Mouse (Mus musculus): ENCODE results near the gene Mrpl30.

Mrpl30 gene

DNA sequence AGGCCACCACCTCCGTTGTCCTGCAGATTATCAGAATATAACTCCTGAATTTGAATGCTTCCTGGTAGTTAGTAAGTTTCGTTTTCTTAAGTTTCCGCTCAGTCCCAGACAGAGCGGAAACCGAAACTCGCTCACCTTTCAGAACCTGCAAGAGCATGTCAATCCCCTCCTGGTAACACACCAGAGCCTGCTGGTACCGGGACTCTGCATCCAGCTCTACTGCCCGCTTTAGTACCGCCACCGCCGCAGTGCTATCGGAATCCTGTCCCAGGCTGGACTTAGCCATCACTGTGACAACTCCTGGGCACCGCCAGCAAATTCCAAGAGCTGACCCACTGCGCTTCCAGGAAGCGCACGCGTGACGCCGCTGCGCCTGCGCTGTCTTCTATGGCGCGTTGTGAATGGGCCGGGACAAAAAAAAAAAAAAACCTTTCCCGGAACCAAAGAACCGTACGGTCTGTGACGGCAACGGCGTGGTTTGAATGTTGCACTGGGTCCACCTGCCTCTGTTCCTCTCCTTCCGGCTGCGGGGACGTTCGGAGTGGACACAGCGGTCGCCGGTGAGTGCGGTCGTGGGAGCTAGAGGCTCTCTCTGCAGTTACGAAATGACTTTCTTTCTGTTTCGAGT is at the start of gene Mrpl30, which contains the start of gene Mitd1:
Gene Mrpl30 (plus strand): TSS at position 453 of the 628 bp plus-strand sequence.
Gene Mitd1 (minus strand): TSS at position 387 of the 628 bp plus-strand sequence.
- peaks cover 2% of the 10 kb centered on the region for H3K36me3 ChIP-seq (ENCODE audit: control insufficient read depth, insufficient read depth, low read length, poor library complexity, severe bottlenecking)
- no peaks in the 10 kb centered on the region for H3K27me3 ChIP-seq (ENCODE audit: control insufficient read depth, insufficient read depth, low read length, poor library complexity, severe bottlenecking)
- peak; percentile 90 for DNase-seq (ENCODE audit: low read depth, low spot score)

DNA sequence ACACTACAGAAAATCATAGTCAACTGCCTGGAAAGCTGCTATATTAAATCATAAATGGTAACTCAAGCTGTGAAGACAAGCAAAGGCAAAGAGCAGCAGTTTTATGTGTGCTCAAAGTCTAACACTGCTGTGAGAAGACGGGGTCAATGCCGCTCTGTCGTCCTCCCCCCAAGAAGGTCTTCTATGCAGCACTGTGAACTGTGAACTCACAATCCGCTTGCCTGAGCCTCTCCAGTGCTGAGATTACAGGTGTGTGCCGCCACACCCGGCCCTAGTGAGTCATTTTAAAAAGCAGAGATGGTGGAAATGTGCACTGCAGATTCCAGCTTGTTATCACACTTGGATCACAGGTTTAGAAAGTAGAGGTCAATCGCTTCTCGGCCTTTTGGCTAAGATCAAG is 43.4 kb upstream of the Mrpl30 start:
- DNase-seq (ENCODE audit: low read depth, low spot score) = no peak
- no peaks in the 10 kb centered on the region for H3K36me3 ChIP-seq (ENCODE audit: control insufficient read depth, insufficient read depth, low read length, poor library complexity, severe bottlenecking)
- no peaks in the 10 kb centered on the region for H3K27me3 ChIP-seq (ENCODE audit: control insufficient read depth, insufficient read depth, low read length, poor library complexity, severe bottlenecking)

DNA sequence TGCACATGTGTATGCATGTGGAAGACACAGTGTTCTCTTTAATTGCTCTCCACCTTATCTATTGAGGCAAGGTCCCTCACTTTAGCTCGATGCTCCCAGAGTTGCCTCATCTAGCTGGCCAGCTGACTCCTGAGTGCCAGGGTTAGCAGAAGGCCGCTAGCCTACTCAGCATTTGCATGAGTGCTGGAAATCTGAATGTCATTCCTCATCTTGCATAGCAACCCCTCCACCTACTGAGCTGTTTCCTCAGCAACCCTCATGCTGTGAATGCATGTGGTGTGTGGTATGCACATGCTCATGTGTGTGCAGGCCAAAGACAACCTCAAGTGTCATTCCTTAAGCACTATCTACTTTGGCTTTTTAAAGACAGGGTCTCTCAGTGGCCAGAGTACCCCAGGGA is 39.6 kb upstream of the Mrpl30 start:
- H3K36me3 ChIP-seq (ENCODE audit: control insufficient read depth, insufficient read depth, low read length, poor library complexity, severe bottlenecking) = no peaks in the 10 kb centered on the region
- DNase-seq (ENCODE audit: low read depth, low spot score) = no peak
- no peaks in the 10 kb centered on the region for H3K27me3 ChIP-seq (ENCODE audit: control insufficient read depth, insufficient read depth, low read length, poor library complexity, severe bottlenecking)

DNA sequence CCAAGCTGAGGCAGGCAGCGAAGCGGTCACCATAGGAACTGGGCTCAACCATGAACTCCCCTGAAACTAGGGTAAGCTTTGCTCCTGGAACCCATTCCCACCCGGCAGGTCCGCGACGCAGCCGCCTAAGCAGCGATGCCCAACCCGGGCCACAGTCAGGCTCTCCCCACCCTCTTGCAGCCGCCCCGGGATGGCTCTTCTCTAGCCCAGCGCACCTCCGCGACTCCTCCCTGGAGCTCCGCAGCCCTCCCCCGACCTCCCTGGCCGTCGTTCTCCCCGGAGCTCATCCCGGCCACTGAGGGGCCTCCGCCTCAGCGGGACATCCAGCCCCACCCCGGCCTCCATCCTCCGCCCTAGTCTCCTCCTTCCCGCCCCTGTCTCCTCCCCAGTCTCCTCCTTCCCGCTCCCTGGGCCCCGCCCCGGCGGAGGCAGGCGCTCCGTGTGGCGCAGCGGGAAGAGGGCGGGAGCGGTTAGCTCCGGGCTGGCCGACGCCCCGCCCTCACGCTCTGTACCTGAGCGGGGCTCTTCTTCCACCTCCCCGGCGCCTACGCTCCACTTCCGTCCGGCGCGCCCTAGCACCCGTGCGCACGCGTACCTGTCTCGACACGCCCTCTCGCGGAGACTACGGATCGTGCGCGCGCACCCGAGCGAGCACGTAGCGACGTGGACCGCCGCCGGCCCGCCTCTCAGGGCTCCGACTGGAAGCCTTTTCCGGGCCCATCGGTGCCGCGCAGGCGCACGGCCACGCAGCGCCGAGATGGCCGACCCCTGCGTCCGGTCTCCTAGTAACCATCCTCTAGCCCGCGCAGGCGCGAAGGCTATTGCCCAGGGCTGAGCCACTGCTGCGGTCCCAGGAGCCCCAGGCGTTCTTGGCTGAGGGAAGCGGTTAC is 25.5 kb upstream of the Mrpl30 start:
- peak; percentile 100 for DNase-seq (ENCODE audit: low read depth, low spot score)
- no peaks in the 10 kb centered on the region; the same call in 1 of the 2 replicates for H3K36me3 ChIP-seq (ENCODE audit: control insufficient read depth, insufficient read depth, low read length, poor library complexity, severe bottlenecking)
- no peaks in the 10 kb centered on the region for H3K27me3 ChIP-seq (ENCODE audit: control insufficient read depth, insufficient read depth, low read length, poor library complexity, severe bottlenecking)

DNA sequence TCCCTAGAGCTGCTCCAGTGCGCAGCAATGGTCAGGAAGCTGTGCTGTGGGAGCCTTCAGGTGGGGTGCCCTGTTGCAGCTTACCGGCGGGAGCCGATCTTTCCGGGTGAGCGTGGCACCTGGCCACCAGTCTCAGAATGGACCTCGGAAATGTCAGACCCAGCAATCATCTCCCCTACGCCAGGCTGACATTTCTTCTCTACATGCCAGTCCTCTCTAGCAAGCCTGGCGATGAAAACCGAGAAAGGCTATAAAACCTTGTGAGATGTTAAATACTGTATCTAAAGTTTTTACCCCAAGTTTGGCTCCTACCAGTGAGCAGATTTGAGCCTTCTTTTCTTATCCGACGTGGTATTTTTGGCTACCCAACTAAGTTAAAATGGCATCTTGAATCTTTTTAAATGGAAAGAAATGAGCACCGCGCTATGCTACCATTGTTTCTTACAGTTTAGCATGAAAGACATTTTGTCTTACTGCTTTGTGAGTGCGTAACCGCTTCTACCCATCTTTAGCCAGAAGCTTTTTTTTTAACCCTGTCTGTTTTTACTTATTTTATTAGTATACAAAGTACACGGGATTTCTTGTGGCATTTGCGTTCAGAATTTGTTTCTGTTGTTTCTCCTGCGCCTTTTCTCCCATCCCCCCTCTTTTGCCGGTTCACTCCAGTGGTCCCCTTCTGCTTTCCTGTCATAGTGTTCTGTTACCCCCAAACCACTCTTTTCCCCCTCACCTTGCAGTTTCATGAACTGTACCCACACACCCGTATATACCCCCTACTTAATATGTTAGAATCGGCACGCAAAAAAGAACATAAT is 24.7 kb upstream of the Mrpl30 start:
- no peaks in the 10 kb centered on the region for H3K27me3 ChIP-seq (ENCODE audit: control insufficient read depth, insufficient read depth, low read length, poor library complexity, severe bottlenecking)
- DNase-seq (ENCODE audit: low read depth, low spot score) = no peak
- no peaks in the 10 kb centered on the region; the same call in 1 of the 2 replicates for H3K36me3 ChIP-seq (ENCODE audit: control insufficient read depth, insufficient read depth, low read length, poor library complexity, severe bottlenecking)

DNA sequence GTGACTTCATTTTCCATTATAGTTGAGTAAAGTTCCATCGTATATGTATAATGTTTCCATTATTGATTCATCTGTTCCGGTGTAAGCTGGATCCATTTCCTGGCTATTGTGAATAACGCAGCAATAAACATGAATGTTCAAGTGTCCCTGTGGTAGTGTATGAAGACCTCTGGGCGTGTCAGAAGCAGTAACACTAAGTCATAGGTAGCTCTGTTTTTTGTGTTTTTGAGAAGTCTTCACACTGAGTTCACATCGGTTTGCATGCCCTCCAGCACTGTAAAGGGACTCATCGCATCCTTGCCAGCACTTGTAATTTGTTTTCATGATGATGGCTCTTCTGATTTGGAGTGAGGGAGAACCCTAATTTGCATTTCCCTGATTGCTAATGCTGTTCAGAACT is 24.0 kb upstream of the Mrpl30 start, which contains the start of gene Tsga10:
Gene Tsga10 (minus strand): TSS at position 144 of the 400 bp plus-strand sequence.
- H3K36me3 ChIP-seq (ENCODE audit: control insufficient read depth, insufficient read depth, low read length, poor library complexity, severe bottlenecking) = no peaks in the 10 kb centered on the region; the same call in 1 of the 2 replicates
- H3K27me3 ChIP-seq (ENCODE audit: control insufficient read depth, insufficient read depth, low read length, poor library complexity, severe bottlenecking) = no peaks in the 10 kb centered on the region
- DNase-seq (ENCODE audit: low read depth, low spot score) = no peak

DNA sequence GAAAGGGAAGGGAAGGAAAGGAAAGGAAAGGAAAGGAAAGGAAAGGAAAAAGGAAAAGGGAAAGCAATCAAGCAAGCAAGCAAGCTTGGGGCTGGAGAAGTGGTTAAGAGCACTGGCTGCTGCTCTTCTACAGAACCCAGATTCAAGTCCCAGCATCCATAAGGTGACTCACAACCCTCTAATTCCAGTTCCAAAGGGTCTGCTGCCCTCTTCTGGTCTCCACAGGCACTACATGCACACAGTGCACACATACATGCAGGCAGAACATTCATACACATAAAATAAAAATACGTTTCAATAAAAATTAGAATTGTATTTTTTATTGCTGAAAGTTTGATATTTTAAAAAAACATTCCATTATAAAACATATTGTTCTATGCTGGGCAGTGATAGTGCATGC is 23.2 kb upstream of the Mrpl30 start:
- peak; percentile 66 for DNase-seq (ENCODE audit: low read depth, low spot score)
- H3K27me3 ChIP-seq (ENCODE audit: control insufficient read depth, insufficient read depth, low read length, poor library complexity, severe bottlenecking) = no peaks in the 10 kb centered on the region
- no peaks in the 10 kb centered on the region; the same call in 1 of the 2 replicates for H3K36me3 ChIP-seq (ENCODE audit: control insufficient read depth, insufficient read depth, low read length, poor library complexity, severe bottlenecking)

DNA sequence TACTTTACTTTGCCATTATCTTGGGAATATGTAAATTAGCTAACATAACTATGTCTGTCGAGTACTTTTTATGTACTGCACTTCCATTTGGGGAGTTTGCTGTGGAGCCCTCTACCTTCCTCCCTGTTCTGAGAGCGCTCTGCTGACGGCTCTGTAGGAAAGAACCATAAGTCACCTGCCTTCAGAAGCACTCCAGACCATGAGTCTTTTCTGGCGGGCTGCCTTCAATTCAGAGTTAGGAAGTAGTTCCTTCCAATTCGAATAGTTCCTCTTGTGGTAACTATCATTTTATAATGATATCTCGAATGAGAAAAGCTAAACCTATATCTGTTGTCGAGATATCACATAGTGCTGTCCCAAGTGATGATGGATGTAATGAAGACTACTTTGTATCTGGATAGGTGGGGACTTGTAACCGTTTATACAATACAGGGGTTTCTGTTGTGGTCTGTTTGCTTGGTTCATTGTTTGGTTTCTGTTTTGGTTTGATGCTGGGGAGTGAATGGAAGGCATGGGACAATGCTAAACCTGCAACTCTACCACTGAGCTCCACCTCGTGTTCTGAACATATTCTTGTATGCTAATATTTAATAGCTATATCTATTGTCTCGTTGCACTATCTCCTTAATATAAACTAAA is 22.5 kb upstream of the Mrpl30 start:
- H3K36me3 ChIP-seq (ENCODE audit: control insufficient read depth, insufficient read depth, low read length, poor library complexity, severe bottlenecking) = no peaks in the 10 kb centered on the region
- no peaks in the 10 kb centered on the region for H3K27me3 ChIP-seq (ENCODE audit: control insufficient read depth, insufficient read depth, low read length, poor library complexity, severe bottlenecking)
- DNase-seq (ENCODE audit: low read depth, low spot score) = no peak

DNA sequence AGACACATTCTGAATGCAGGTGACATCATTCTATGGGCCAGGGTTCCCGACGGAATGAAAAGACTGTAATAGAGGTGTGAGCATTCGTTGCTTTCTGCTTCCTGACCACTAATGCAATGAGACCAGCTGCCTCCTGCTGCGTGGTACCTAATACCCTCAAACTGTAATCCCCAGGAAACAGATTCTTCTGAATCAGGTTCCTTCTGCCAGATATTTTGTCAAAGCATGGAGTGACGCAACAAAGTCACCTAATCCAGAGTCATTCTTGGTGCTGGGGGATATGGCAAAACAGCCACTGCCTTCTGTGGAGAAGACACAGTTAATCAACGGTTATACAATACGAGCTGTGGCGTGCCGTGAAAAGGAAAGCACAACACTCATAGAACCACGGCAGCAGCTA is 21.6 kb upstream of the Mrpl30 start:
- no peaks in the 10 kb centered on the region for H3K36me3 ChIP-seq (ENCODE audit: control insufficient read depth, insufficient read depth, low read length, poor library complexity, severe bottlenecking)

DNA sequence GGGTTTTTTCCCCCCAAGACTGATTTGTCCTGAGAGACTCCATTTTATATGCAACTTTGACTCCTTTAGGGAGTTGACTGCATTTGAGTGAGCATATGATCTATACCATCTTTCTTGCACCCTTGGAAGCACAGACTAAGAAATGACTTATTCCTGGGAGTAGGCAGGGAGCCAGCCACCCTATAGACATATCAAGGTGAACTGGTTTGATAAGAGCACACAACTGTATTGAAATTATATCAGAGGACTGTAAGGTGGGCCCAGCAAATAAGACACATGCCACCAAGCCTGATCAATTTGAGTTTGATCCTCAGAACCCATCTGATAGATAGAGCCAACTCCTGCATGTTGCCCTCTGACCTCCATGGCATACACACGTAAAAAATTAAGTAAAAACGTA is 20.9 kb upstream of the Mrpl30 start:
- Histone ChIP-seq H3K27me3 (ENCODE audit: control insufficient read depth, insufficient read depth, low read length, poor library complexity, severe bottlenecking) (no peaks in the 10 kb centered on the region), H3K36me3 (ENCODE audit: control insufficient read depth, insufficient read depth, low read length, poor library complexity, severe bottlenecking) (no peaks in the 10 kb centered on the region)
- DNase-seq (ENCODE audit: low read depth, low spot score) = no peak

More for the DNA sequence above, 21.6 kb upstream of the Mrpl30 start:
- no peak for DNase-seq (ENCODE audit: low read depth, low spot score)
- H3K27me3 ChIP-seq (ENCODE audit: control insufficient read depth, insufficient read depth, low read length, poor library complexity, severe bottlenecking) = no peaks in the 10 kb centered on the region

DNA sequence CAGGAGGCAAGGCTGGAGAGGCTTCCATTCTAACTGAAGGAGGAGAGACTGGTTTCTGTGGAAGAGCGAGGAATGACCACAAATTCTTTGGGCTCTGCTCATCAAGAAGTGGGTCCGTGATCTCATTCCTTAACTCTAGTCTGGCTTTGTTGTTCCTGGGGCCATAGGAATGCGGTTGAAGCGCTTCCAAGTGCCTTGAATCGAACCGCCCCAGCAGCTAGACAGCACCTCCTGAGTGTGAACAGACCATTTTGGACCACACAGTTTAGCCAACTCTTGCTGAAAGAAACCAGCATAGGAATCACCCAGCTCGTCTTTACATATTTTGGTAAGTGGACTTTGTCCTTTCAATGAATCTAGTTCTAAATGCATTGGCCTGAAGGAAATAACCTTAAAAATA is 18.6 kb upstream of the Mrpl30 start, which contains the start of gene Lipt1:
Gene Lipt1 (plus strand): TSS at position 35 of the 400 bp plus-strand sequence.
- Histone ChIP-seq H3K27me3 (ENCODE audit: control insufficient read depth, insufficient read depth, low read length, poor library complexity, severe bottlenecking) (no peaks in the 10 kb centered on the region), H3K36me3 (ENCODE audit: control insufficient read depth, insufficient read depth, low read length, poor library complexity, severe bottlenecking) (peaks cover 1% of the 10 kb centered on the region; the same call in 1 of the 2 replicates)
- no peak for DNase-seq (ENCODE audit: low read depth, low spot score)

DNA sequence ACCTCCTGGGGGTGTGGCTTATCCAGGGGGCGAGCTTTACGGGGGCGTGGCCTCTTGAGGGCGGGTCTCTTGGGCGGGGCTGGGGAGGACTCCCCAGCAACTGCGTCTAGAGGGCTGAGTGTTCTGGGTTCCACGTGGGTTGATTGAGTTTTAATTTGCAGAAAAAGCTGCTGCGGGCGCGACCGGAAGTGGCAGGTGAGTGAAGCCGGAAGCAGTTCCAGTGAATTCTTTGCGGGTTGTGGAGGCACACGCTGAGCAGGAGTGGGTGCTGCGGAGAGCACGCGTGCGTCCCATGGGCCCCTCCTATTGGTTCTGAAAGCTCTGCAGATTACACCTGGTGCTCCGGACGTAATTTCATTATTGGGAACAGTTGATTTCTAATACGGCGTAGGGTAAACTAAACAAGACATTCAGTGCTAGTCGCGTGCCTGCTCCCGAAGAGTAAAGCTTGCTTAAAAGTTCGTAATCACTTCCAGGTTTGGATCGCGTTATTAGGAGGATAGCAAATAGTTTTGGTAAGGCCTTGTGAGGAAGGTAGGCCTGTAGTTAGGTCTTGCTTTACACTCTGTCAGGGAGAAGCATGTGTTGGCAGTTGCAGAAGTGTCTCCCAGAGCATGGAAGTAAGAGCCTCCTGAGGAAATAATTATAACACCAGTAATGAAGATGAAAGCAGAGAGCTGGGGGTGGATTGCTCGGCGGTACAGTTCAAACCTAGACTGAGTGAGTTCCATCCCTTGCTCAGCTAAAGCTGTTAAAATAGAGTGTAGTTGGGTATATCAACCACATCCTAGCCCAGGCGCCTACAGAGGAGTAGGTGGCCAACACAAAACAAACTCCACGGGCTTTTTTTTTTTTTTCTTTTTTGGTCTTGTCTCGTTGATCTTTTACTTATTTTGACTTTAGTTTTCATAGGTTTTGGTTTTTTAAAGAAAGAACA is 17.9 kb upstream of the Mrpl30 start:
- Histone ChIP-seq H3K36me3 (ENCODE audit: control insufficient read depth, insufficient read depth, low read length, poor library complexity, severe bottlenecking) (peaks cover 1% of the 10 kb centered on the region; the same call in 1 of the 2 replicates), H3K27me3 (ENCODE audit: control insufficient read depth, insufficient read depth, low read length, poor library complexity, severe bottlenecking) (no peaks in the 10 kb centered on the region)
- DNase-seq (ENCODE audit: low read depth, low spot score) = peak; percentile 88

DNA sequence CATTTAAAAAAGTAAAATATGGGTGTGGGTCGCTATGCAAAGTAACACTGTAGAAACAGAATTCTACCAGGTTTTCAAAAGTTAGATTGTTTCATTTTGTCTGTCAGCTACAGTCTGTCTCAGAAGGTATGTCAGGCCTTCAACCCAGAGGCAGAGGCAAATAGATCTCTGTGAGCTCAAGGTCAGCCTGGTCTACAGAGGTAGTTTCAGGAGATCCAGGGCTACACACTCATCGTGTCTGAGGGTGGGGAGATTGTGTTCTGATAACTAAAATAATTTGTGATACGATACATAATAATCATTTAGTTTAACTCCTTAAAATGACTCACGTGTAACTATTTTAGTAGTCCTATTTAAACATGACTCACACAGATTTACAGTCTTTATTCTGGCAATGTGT is 17.1 kb upstream of the Mrpl30 start:
- H3K27me3 ChIP-seq (ENCODE audit: control insufficient read depth, insufficient read depth, low read length, poor library complexity, severe bottlenecking) = no peaks in the 10 kb centered on the region
- peaks cover 3% of the 10 kb centered on the region for H3K36me3 ChIP-seq (ENCODE audit: control insufficient read depth, insufficient read depth, low read length, poor library complexity, severe bottlenecking)
- no peak for DNase-seq (ENCODE audit: low read depth, low spot score)

Data from splenic B cell, adult 2 months (primary cell).